8 mouse cellular contexts compared by ENCODE assay signal in genomic region chr15:31336685-31337084, GRCm38 (mm10). TPM values are rescaled to one million over a fixed set of nuclear protein-coding genes. Genes with fewer than 3 reads are reported as not detected.
DNase-seq lines count a peak whose midpoint lies in the region; ATAC-seq and TF ChIP-seq lines count a peak whose summit lies in the region.

No protein-coding gene starts in this region.

- H3K79me3 ChIP-seq in C2C12 (ENCODE audit: low read depth): peaks cover 24% of the 10 kb centered on the region

- WGBS in macrophage (ENCODE audit: missing documents): 7% methylated on average over 4 of the region's 4 CpGs

- no peak for ATAC-seq in activated CD4-positive, CD25-positive, alpha-beta regulatory T cell, adult 4 months

- H3K27ac ChIP-seq in macrophage: peak overlapping the region; percentile 85

- H3K79me2 ChIP-seq in C2C12 (ENCODE audit: control insufficient read depth, insufficient read depth) (peaks cover 86% of the 10 kb centered on the region), macrophage (ENCODE audit: inconsistent target) (peaks cover 78% of the 10 kb centered on the region)

- intact Hi-C loops in heart, postnatal 25 days (cut with DNase I): no loop called here

- H3K36me3 ChIP-seq in C2C12 (ENCODE audit: control insufficient read depth, insufficient read depth): no peaks in the 10 kb centered on the region
- no peaks in the 10 kb centered on the region for H3K36me3 ChIP-seq in macrophage (ENCODE audit: inconsistent target)

- H3K27me3 ChIP-seq in C2C12 (ENCODE audit: control insufficient read depth, insufficient read depth, insufficient read length): no peaks in the 10 kb centered on the region

- no peak for TF ChIP-seq CTCF in C2C12 (IDR thresholded peaks at IDR 0.05; ENCODE audit: control insufficient read depth, insufficient read depth, insufficient read length)

- DNase-seq in heart, adult 18-20 months: peak; percentile 68 to 72
- DNase-seq in heart, postnatal 25 days (ENCODE audit: low spot score): no peak
- peak; percentile 42 to 56 for DNase-seq in heart, adult 9 months (ENCODE audit: low spot score in 2 of 2)
- no peak for DNase-seq in retina, postnatal 1 day
- DNase-seq in kidney, adult 9 months: no peak

- peak overlapping the region; percentile 20 for H3ac ChIP-seq in C2C12 (ENCODE audit: control insufficient read depth, insufficient read length, low read depth)

- H3K4me3 ChIP-seq in C2C12 (ENCODE audit: insufficient read depth, poor library complexity, severe bottlenecking): no peak overlapping the region
- no peak overlapping the region for H3K4me3 ChIP-seq in macrophage (ENCODE audit: inconsistent target)

TF ChIP-seq in C2C12, 6 proteins besides CTCF, POLR2A, EP300 and RAD21:
- TF ChIP-seq MYOD1 (IDR thresholded peaks at IDR 0.05; ENCODE audit: control insufficient read depth, insufficient read length, low read depth): peak; percentile 84
- TF ChIP-seq MAX (IDR thresholded peaks at IDR 0.05): no peak

RNA-seq across cellular contexts. Expression of gene Ankrd33b, which starts 30.8 kb away (rescaled TPM):
- 10 to 100 TPM; 25.4 to 31.1 TPM for total RNA-seq in heart, adult 18-20 months (2021)
- 10 to 100 TPM; 22.6 to 23.2 TPM for total RNA-seq in heart, postnatal 25 days (2021)
- polyA plus RNA-seq in C2C12 (2012; fragmentation: generic; extraction: Trizol) (6.1 TPM), macrophage (2018) (17.4 to 30.3 TPM (median 22.9 TPM) in 3 replicates)
- total RNA-seq in macrophage (2018; cell fraction: chromatin; rRNA removed): 100 to 1,000 TPM in 20 of 26 experiments, 10 to 100 TPM in 6; 61.5 to 833 (median 201) TPM
- 100 to 1,000 TPM in 3 of 26 experiments, 10 to 100 TPM in 23; 16.5 to 151 (median 40.9) TPM for total RNA-seq in macrophage (2018; cell fraction: cytosol; rRNA removed)
- total RNA-seq in macrophage (2018; cell fraction: nucleus; rRNA removed): 100 to 1,000 TPM in 19 of 26 experiments, 10 to 100 TPM in 7; 37.9 to 414 (median 149) TPM
- under 1 TPM in 1 of 2 experiments, not detected in 1; 0.71 TPM for polyA plus RNA-seq in activated CD4-positive, CD25-positive, alpha-beta regulatory T cell, adult 4 months (2017; shearing (Covaris generic))

Comparison
In these comparisons a context has a peak if more than half of its experiments do, and no peak if none do; other contexts are left out.
1. DNase-seq: peak in heart, adult 18-20 months (2 of 2) and heart, adult 9 months (2 of 2); none in heart, postnatal 25 days (single experiment), retina, postnatal 1 day (single experiment) and kidney, adult 9 months (single experiment).